In genomic region chr15:11040067-11040466, GRCm38 (mm10) we compare ENCODE assay signal across 26 mouse cellular contexts. TPM values are rescaled to one million over a fixed set of nuclear protein-coding genes. Genes with fewer than 3 reads are reported as not detected.
DNase-seq lines count a peak whose midpoint lies in the region; ATAC-seq and TF ChIP-seq lines count a peak whose summit lies in the region.
"Had no signal": no experiment of that assay in that cellular context is flagged by ENCODE, and none has a peak within 500 bp of the region (broad histone marks: within the 10 kb centered on the region; RNA-seq: fewer than 3 reads in every experiment).

No protein-coding gene starts in this region.

- no peaks in the 10 kb centered on the region for H3K9me3 ChIP-seq in heart, embryonic 12.5 days (replicated peaks)
- no peaks in the 10 kb centered on the region for H3K9me3 ChIP-seq in liver, postnatal 0 days (ENCODE audit: low read length)
- H3K9me3 ChIP-seq in CH12.LX (replicated peaks; ENCODE audit: low read length): no peaks in the 10 kb centered on the region
- H3K9me3 ChIP-seq: embryonic facial prominence, embryonic 15.5 days; forebrain, embryonic 10.5 days; hindbrain, embryonic 12.5 days had no signal

- H3K36me3 ChIP-seq in heart, embryonic 12.5 days: no peaks in the 10 kb centered on the region
- no peaks in the 10 kb centered on the region for H3K36me3 ChIP-seq in liver, adult 2 months (ENCODE audit: control insufficient read depth, insufficient read depth, low read length)
- no peaks in the 10 kb centered on the region for H3K36me3 ChIP-seq in liver, postnatal 0 days (replicated peaks; ENCODE audit: insufficient read depth, low read length)
- H3K36me3 ChIP-seq in CH12.LX (replicated peaks in 1 of 2; ENCODE audit: control insufficient read depth in 1 of 2, insufficient read depth in 1 of 2, low read length in 1 of 2): no peaks in the 10 kb centered on the region
- H3K36me3 ChIP-seq: embryonic facial prominence, embryonic 15.5 days; forebrain, embryonic 10.5 days; hindbrain, embryonic 12.5 days had no signal

- in situ Hi-C loops in CH12.LX (cut with MboI; ENCODE audit: low pct_ligation_motif_present, low pct_unique_long_range_greater_than_20kb, low sequenced_read_pairs): no loop called here

- dilution Hi-C loops in CH12.LX (cut with MboI; ENCODE audit: extremely low pct_ligation_motif_present, extremely low pct_unique_long_range_greater_than_20kb, low sequenced_read_pairs): no loop called here

- H3K4me3 ChIP-seq in heart, embryonic 12.5 days: no peak overlapping the region
- no peak overlapping the region for H3K4me3 ChIP-seq in liver, adult 2 months (ENCODE audit: insufficient read depth, low read depth, low read length)
- H3K4me3 ChIP-seq in liver, postnatal 0 days (ENCODE audit: low read depth, low read length): no peak overlapping the region
- no peak overlapping the region for H3K4me3 ChIP-seq in CH12.LX (replicated peaks in 1 of 3; ENCODE audit: low read depth in 2 of 3, low read length in 2 of 3, poor library complexity in 1 of 3)
- H3K4me3 ChIP-seq: embryonic facial prominence, embryonic 15.5 days; erythroblast, embryonic 14.5 days; forebrain, embryonic 10.5 days; gastrocnemius, adult 2 months; hindbrain, embryonic 12.5 days had no signal

- no peak overlapping the region for H3K4me2 ChIP-seq in heart, embryonic 12.5 days
- H3K4me2 ChIP-seq in liver, postnatal 0 days (ENCODE audit: low read depth, low read length): no peak overlapping the region
- H3K4me2 ChIP-seq in CH12.LX (ENCODE audit: insufficient read depth, low read depth, poor library complexity, severe bottlenecking): no peak overlapping the region
- H3K4me2 ChIP-seq: embryonic facial prominence, embryonic 15.5 days; hindbrain, embryonic 12.5 days had no signal

- H3K4me1 ChIP-seq in heart, embryonic 12.5 days (replicated peaks): peaks cover 20% of the 10 kb centered on the region
- peaks cover 6% of the 10 kb centered on the region for H3K4me1 ChIP-seq in liver, adult 2 months (ENCODE audit: control insufficient read depth, insufficient read depth, low read length)
- H3K4me1 ChIP-seq in liver, postnatal 0 days (ENCODE audit: insufficient read depth): no peaks in the 10 kb centered on the region
- H3K4me1 ChIP-seq in CH12.LX (ENCODE audit: control insufficient read depth in 1 of 2, insufficient read depth in 2 of 2): peaks cover 11 to 12% of the 10 kb centered on the region in 2 experiments; a peak in 2 of 4 replicates

- peak; percentile 64; the same call in 1 of the 2 replicates for ATAC-seq in heart, embryonic 12.5 days (ENCODE audit: insufficient number of reproducible peaks, low FRiP score)
- no peak for ATAC-seq in liver, postnatal 0 days
- ATAC-seq: forebrain, embryonic 14.5 days; hindbrain, embryonic 16.5 days; inflammation-experienced regulatory T-cells, adult 6 months had no signal

- whole genome bisulfite sequencing in heart, embryonic 12.5 days: 23% methylated on average over 5 of the region's 5 CpGs
- 41% methylated on average over 5 of the region's 5 CpGs for WGBS in liver, adult 2 months
- 31% methylated on average over 5 of the region's 5 CpGs for WGBS in liver, postnatal 0 days (ENCODE audit: insufficient replicate concordance)

- TF ChIP-seq RAD21 in CH12.LX (IDR thresholded peaks at IDR 0.05; ENCODE audit: low read depth, low read length): no peak

- no peak for TF ChIP-seq CTCF in liver, adult 2 months (IDR thresholded peaks at IDR 0.05; ENCODE audit: low read depth, low read length)
- TF ChIP-seq CTCF in liver, postnatal 0 days (IDR thresholded peaks at IDR 0.05; ENCODE audit: low read depth): no peak
- TF ChIP-seq CTCF in CH12.LX (conservative IDR thresholded peaks at IDR 0.05 in 1 of 2, IDR thresholded peaks at IDR 0.05 in 1 of 2; ENCODE audit: low read depth in 2 of 2, low read length in 2 of 2): no peak

- TF ChIP-seq POLR2A in liver, adult 2 months (IDR thresholded peaks at IDR 0.05; ENCODE audit: extremely low read depth, insufficient read depth, low read length): no peak
- TF ChIP-seq POLR2A in CH12.LX (IDR thresholded peaks at IDR 0.05; ENCODE audit: low read depth, low read length): no peak

- intact Hi-C loops in left cerebral cortex, postnatal 4 days (cut with DNase I): no loop called here

- no peak overlapping the region for H3K27ac ChIP-seq in heart, embryonic 12.5 days (ENCODE audit: poor library complexity, severe bottlenecking)
- no peak overlapping the region for H3K27ac ChIP-seq in liver, adult 2 months (replicated peaks; ENCODE audit: insufficient read depth, low read depth, low read length)
- H3K27ac ChIP-seq in liver, postnatal 0 days (ENCODE audit: low read depth): no peak overlapping the region
- H3K27ac ChIP-seq in CH12.LX (ENCODE audit: insufficient read depth, low read depth): no peak overlapping the region
- H3K27ac ChIP-seq: embryonic facial prominence, embryonic 15.5 days; forebrain, embryonic 10.5 days; gastrocnemius, adult 2 months; hindbrain, embryonic 12.5 days had no signal

- peaks cover 33% of the 10 kb centered on the region for H3K27me3 ChIP-seq in heart, embryonic 12.5 days (replicated peaks)
- H3K27me3 ChIP-seq in liver, adult 2 months (ENCODE audit: control insufficient read depth, insufficient read depth, low read length): peaks cover 5% of the 10 kb centered on the region; the same call in 1 of the 2 replicates
- H3K27me3 ChIP-seq in liver, postnatal 0 days (ENCODE audit: insufficient read depth, low read length): peaks cover 33% of the 10 kb centered on the region
- no peaks in the 10 kb centered on the region for H3K27me3 ChIP-seq in CH12.LX (replicated peaks)

- no peaks in the 10 kb centered on the region for H3K79me2 ChIP-seq in liver, adult 2 months (ENCODE audit: control insufficient read depth, insufficient read depth, low read length)
- no peaks in the 10 kb centered on the region for H3K79me2 ChIP-seq in CH12.LX (replicated peaks; ENCODE audit: control insufficient read depth, extremely low read depth, insufficient read depth, poor library complexity, severe bottlenecking)

- peak; percentile 26 for DNase-seq in adrenal gland, adult 2 months
- no peak for DNase-seq in adrenal gland, adult 8-10 months
- DNase-seq in heart, adult 11 months: no peak
- peak; percentile 3 for DNase-seq in liver, adult 2 months (ENCODE audit: extremely low read depth, low read depth, low spot score)
- no peak for DNase-seq in liver, postnatal 0 days
- DNase-seq in CH12.LX (ENCODE audit: extremely low read depth): no peak
- DNase-seq in left cerebral cortex, postnatal 4 days: no peak
- DNase-seq: cerebellum, adult 11 months; cerebellum, adult 8-10 months; cerebellum, postnatal 14 days; gastrocnemius, adult 2 months; gastrocnemius, postnatal 25 days; heart, postnatal 10 days; heart, postnatal 4 days had no signal

- TF ChIP-seq EP300 in liver, postnatal 0 days (IDR thresholded peaks at IDR 0.05; ENCODE audit: low read depth): no peak
- no peak for TF ChIP-seq EP300 in CH12.LX (IDR thresholded peaks at IDR 0.05; ENCODE audit: low read length)

- no peak overlapping the region for H3K9ac ChIP-seq in heart, embryonic 12.5 days
- H3K9ac ChIP-seq in liver, adult 2 months (ENCODE audit: low read depth, low read length): no peak overlapping the region
- no peak overlapping the region for H3K9ac ChIP-seq in liver, postnatal 0 days (replicated peaks)
- H3K9ac ChIP-seq in CH12.LX (ENCODE audit: insufficient read depth, low read depth): no peak overlapping the region
- H3K9ac ChIP-seq: embryonic facial prominence, embryonic 15.5 days; hindbrain, embryonic 12.5 days had no signal

RNA-seq across cellular contexts. Expression of gene Rxfp3, which starts 2.3 kb away (rescaled TPM):
- total RNA-seq in adrenal gland, adult 2 months (2021): not detected
- polyA plus RNA-seq in adrenal gland, adult 2 months (2012; rRNA removed): not detected in 2 replicates
- under 1 TPM in 1 of 4 experiments, not detected in 3; 0.06 TPM for total RNA-seq in adrenal gland, adult 8-10 months (2022)
- polyA plus RNA-seq in heart, embryonic 12.5 days (2016; fragmentation: Nextera tagmentation; extraction: Ambion mirVana): 0.06 TPM in 2 replicates
- total RNA-seq in liver, adult 2 months (2014; rRNA removed): not detected in 2 replicates
- not detected in 2 replicates for polyA plus RNA-seq in liver, adult 2 months (2012; rRNA removed)
- not detected in 2 replicates for polyA plus RNA-seq in liver, postnatal 0 days (2015; fragmentation: Nextera tagmentation; extraction: Ambion mirVana)
- total RNA-seq in CH12.LX (2012; rRNA removed) (not detected in 2 replicates), CH12.LX (2014; rRNA removed) (not detected in 2 replicates)
- not detected in 2 replicates for polyA plus RNA-seq in CH12.LX (2012; ENCODE audit: insufficient read length, low read depth)
- total RNA-seq in left cerebral cortex, postnatal 4 days (2021): 1 to 10 TPM; 4.4 to 5.6 TPM
- total RNA-seq: common myeloid progenitor, adult 5-6 weeks; gastrocnemius, adult 2 months; gastrocnemius, postnatal 25 days; granulocyte monocyte progenitor cell, adult 5-6 weeks had no signal
- polyA plus RNA-seq: erythroblast, embryonic 14.5 days had no signal

RNA-seq across cellular contexts. Expression of gene Adamts12, which starts 24.5 kb away (rescaled TPM):
- total RNA-seq in adrenal gland, adult 2 months (2021): 1 to 10 TPM; 3.8 to 4.0 TPM
- 0.40 and 0.48 TPM in 2 replicates for polyA plus RNA-seq in adrenal gland, adult 2 months (2012; rRNA removed)
- 1 to 10 TPM; 2.0 to 4.2 (median 2.8) TPM for total RNA-seq in adrenal gland, adult 8-10 months (2022)
- polyA plus RNA-seq in heart, embryonic 12.5 days (2016; fragmentation: Nextera tagmentation; extraction: Ambion mirVana): 1.1 and 1.4 TPM in 2 replicates
- 0.37 and 0.54 TPM in 2 replicates for total RNA-seq in liver, adult 2 months (2014; rRNA removed)
- 0.07 and 0.09 TPM in 2 replicates for polyA plus RNA-seq in liver, adult 2 months (2012; rRNA removed)
- 0.20 and 0.38 TPM in 2 replicates for polyA plus RNA-seq in liver, postnatal 0 days (2015; fragmentation: Nextera tagmentation; extraction: Ambion mirVana)
- total RNA-seq in CH12.LX (2012; rRNA removed): 0.04 TPM in 1 of 2 replicates, not detected in the other
- total RNA-seq in CH12.LX (2014; rRNA removed): 0.04 and 0.12 TPM in 2 replicates
- polyA plus RNA-seq in CH12.LX (2012; ENCODE audit: insufficient read length, low read depth): 0.03 TPM in 2 replicates
- 1 to 10 TPM; 5.2 to 6.5 TPM for total RNA-seq in left cerebral cortex, postnatal 4 days (2021)
- total RNA-seq: granulocyte monocyte progenitor cell, adult 5-6 weeks had no signal
- polyA plus RNA-seq: inflammation-experienced regulatory T-cells, adult 6 months had no signal

RNA-seq across cellular contexts. Expression of gene Slc45a2, which starts 39.5 kb away (rescaled TPM):
- not detected for total RNA-seq in adrenal gland, adult 2 months (2021)
- polyA plus RNA-seq in adrenal gland, adult 2 months (2012; rRNA removed): 0.04 TPM in 1 of 2 replicates, not detected in the other
- total RNA-seq in adrenal gland, adult 8-10 months (2022): not detected
- 0.08 TPM in 1 of 2 replicates, not detected in the other for polyA plus RNA-seq in heart, embryonic 12.5 days (2016; fragmentation: Nextera tagmentation; extraction: Ambion mirVana)
- under 0.01 TPM in 1 of 2 replicates, not detected in the other for total RNA-seq in liver, adult 2 months (2014; rRNA removed)
- 0.02 and 0.04 TPM in 2 replicates for polyA plus RNA-seq in liver, adult 2 months (2012; rRNA removed)
- polyA plus RNA-seq in liver, postnatal 0 days (2015; fragmentation: Nextera tagmentation; extraction: Ambion mirVana): 0.04 and 0.05 TPM in 2 replicates
- total RNA-seq in CH12.LX (2012; rRNA removed): not detected in 2 replicates
- total RNA-seq in CH12.LX (2014; rRNA removed): not detected in 2 replicates
- polyA plus RNA-seq in CH12.LX (2012; ENCODE audit: insufficient read length, low read depth): not detected in 2 replicates
- not detected for total RNA-seq in left cerebral cortex, postnatal 4 days (2021)
- total RNA-seq: adrenal gland, postnatal 4 days; common myeloid progenitor, adult 5-6 weeks; gastrocnemius, adult 2 months; gastrocnemius, postnatal 25 days; granulocyte monocyte progenitor cell, adult 5-6 weeks; heart, postnatal 10 days had no signal
- polyA plus RNA-seq: erythroblast, embryonic 14.5 days; forebrain, embryonic 14.5 days; heart, embryonic 14.5 days; inflammation-experienced regulatory T-cells, adult 6 months had no signal

RNA-seq across cellular contexts. Expression of gene Amacr, which starts 58.5 kb away (rescaled TPM):
- 10 to 100 TPM; 18.9 to 22.0 TPM for total RNA-seq in adrenal gland, adult 2 months (2021)
- 7.5 and 9.5 TPM in 2 replicates for polyA plus RNA-seq in adrenal gland, adult 2 months (2012; rRNA removed)
- 10 to 100 TPM; 11.2 to 20.5 (median 17.5) TPM for total RNA-seq in adrenal gland, adult 8-10 months (2022)
- polyA plus RNA-seq in heart, embryonic 12.5 days (2016; fragmentation: Nextera tagmentation; extraction: Ambion mirVana): 13.2 and 13.8 TPM in 2 replicates
- total RNA-seq in liver, adult 2 months (2014; rRNA removed): 103 and 119 TPM in 2 replicates
- 66.4 and 73.2 TPM in 2 replicates for polyA plus RNA-seq in liver, adult 2 months (2012; rRNA removed)
- polyA plus RNA-seq in liver, postnatal 0 days (2015; fragmentation: Nextera tagmentation; extraction: Ambion mirVana): 114 and 124 TPM in 2 replicates
- 14.1 and 15.7 TPM in 2 replicates for total RNA-seq in CH12.LX (2012; rRNA removed)
- 34.0 and 43.0 TPM in 2 replicates for total RNA-seq in CH12.LX (2014; rRNA removed)
- polyA plus RNA-seq in CH12.LX (2012; ENCODE audit: insufficient read length, low read depth): 25.9 and 29.6 TPM in 2 replicates
- total RNA-seq in left cerebral cortex, postnatal 4 days (2021): 1 to 10 TPM; 5.8 to 7.2 TPM

Comparison
In these comparisons a context has a peak if more than half of its experiments do, and no peak if none do; other contexts are left out.
1. DNase-seq: peak in adrenal gland, adult 2 months (single experiment) and liver, adult 2 months (single experiment); none in adrenal gland, adult 8-10 months (single experiment), heart, adult 11 months (single experiment), liver, postnatal 0 days (single experiment), CH12.LX (single experiment) and left cerebral cortex, postnatal 4 days (single experiment).